Mouse (Mus musculus) thymus, adult 2 months (tissue): ENCODE results near the gene Stradb.

Experiments used
- CTCF ChIP-seq: fragments of 200-500 bp; IDR thresholded peaks from 2 replicates; pipeline ENCODE4 v1.5.1; 2012; ENCODE audit warnings: mild to moderate bottlenecking, control low read depth, low read length, moderate library complexity, borderline replicate concordance; ENCODE audit not compliant: control insufficient read depth, poor library complexity, insufficient read depth; ENCODE audit errors: extremely low read depth
- POLR2A ChIP-seq: fragments of 200-500 bp; IDR thresholded peaks from 2 replicates; pipeline ENCODE4 v1.6.1; 2012; ENCODE audit warnings: mild to moderate bottlenecking, low read length, control low read depth, moderate library complexity; ENCODE audit not compliant: control insufficient read depth, poor library complexity, insufficient read depth; ENCODE audit errors: extremely low read depth

DNA sequence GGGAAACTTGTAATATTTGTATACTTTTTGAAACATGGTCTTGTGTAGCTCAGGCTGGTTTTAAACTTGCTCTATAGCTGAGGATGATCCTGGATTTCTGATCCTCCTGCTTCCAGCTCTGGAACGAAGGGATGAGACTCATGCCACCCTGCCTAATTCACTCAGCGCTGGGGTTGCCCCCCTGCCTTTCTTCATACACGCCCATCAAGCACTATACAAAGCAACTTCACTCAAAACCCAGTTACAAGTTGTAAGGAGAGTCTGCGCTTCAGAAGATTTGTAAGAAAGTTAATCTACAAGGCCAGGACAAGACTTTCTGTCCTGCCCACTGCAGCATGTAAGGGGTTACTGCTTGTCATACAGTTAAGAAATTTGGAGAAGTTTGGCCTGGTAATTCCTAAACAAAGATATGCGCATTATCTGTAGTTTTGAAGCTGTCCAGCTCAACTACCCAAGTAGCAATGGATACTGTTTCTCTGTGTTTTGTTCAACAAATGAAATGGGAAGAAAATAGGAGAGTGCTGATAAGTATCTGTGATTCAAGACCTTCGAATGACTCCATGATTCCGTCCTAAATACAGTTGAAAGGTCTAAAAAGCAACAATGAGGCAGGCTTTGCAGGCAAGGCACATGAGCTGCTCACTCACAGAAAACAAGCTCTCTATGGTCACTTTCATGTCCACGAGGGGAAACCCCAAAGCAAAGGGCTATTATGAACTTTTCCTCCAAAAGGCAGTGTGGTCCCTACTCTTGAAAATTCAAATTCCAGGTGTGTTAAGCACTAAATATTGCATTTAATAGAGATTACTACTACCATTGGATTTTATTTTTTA lies 18.5 kb upstream of the Stradb start:
- no peak for TF ChIP-seq CTCF
- TF ChIP-seq POLR2A, result no peak
